Mouse (Mus musculus): ENCODE measurements at regions not wholly inside any gene's neighbourhood (a gene's known extent, or its start where the extent isn't known, plus 50 kb on each side); places are given as distances from the start of the nearest gene placed in this dataset.
"Not testable (repeated sequence)": the region's sequence is repeated elsewhere in the genome, so short reads cannot be mapped to it uniquely, and the experiment has no call there.

DNA sequence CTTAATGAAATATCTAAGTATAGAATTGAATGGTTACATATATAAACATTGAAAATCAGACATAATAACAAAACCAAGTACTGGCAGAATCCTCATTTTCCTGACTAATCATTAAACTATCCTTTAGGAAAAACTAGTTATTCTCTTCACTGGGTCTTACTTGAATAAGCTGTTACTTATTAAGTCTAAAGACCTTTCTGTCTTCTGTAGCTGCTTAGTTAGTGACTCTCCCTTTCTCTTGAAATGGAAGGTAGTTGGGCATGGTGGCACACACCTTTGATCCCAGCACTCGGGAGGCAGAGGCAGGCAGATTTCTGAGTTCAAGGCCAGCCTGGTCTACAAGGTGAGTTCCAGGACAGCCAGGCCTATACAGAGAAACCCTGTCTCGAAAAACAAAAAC is 135.9 kb upstream of the Abcb5 start:
- H3K79me2 ChIP-seq (replicated peaks; ENCODE audit: control insufficient read depth, insufficient read depth, low read length); H3K4me1 ChIP-seq (ENCODE audit: control insufficient read depth, insufficient read depth, low read length); H3K9ac ChIP-seq (ENCODE audit: low read depth, low read length); intact Hi-C loops (cut with DNase I); H3K4me3 ChIP-seq; H3K27ac ChIP-seq; DNase-seq; H3K27me3 ChIP-seq (ENCODE audit: control insufficient read depth, insufficient read depth, low read length): not testable (repeated sequence)
- peaks cover 10% of the 10 kb centered on the region for H3K36me3 ChIP-seq (ENCODE audit: control insufficient read depth, insufficient read depth, low read length)
- 84% methylated on average over 2 of the region's 2 CpGs for WGBS

DNA sequence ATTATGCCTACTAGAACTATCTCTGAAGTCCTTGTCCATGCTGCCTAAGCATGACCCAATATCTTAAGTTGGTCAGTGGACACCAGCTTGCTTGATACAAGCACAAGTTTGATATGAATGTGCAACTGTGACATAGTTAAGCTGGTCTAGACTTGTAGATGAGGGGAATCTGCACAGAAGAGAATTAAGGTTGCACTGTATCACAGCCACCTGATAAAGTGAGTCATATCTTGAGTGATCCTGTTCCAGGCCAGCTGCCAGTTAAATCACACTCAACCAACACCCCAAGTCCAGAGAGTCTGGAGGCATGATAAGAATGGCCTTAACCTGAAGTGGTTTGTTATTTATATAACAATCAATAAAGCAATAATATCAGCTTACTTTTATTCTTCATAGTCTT is 133.5 kb upstream of the Abcb5 start:
- Histone ChIP-seq H3K27me3 (ENCODE audit: control insufficient read depth, insufficient read depth, low read length) (no peaks in the 10 kb centered on the region), H3K4me1 (ENCODE audit: control insufficient read depth, insufficient read depth, low read length) (no peaks in the 10 kb centered on the region; the same call in 1 of the 2 replicates), H3K36me3 (ENCODE audit: control insufficient read depth, insufficient read depth, low read length) (peaks cover 10% of the 10 kb centered on the region), H3K9ac (ENCODE audit: low read depth, low read length) (no peak overlapping the region), H3K79me2 (replicated peaks; ENCODE audit: control insufficient read depth, insufficient read depth, low read length) (no peaks in the 10 kb centered on the region), H3K4me3 (no peak overlapping the region), H3K27ac (peak overlapping the region; percentile 7; the same call in 1 of the 2 replicates)
- TF ChIP-seq POLR2A (IDR thresholded peaks at IDR 0.05; ENCODE audit: insufficient read depth, low read depth, low read length) (no peak), EP300 (IDR thresholded peaks at IDR 0.05; ENCODE audit: insufficient read depth, low read depth, low read length) (no peak), CTCF (IDR thresholded peaks at IDR 0.05) (no peak)
- intact Hi-C loops (cut with DNase I): no loop called here
- DNase-seq: peak in 1 of 2 experiments; percentile 46

DNA sequence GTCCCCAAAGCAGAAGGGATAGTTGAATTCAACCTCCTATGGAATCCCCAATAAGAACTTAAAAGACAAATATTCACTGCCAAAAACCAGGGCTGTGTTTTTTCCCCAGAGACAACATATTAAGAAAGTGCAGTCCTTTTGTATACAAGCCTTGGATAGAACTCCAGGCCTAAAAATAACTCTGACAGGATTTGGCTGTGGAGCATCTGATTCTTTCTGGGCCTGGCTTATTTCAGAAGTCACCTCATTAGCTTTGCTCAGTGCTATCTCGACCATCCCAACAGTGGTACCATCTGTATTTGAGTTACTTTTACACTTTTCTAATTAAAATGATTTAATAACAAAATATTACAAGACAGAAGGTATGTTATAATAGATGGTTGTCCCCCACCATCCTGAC is 131.6 kb upstream of the Abcb5 start:
- no peaks in the 10 kb centered on the region; the same call in 1 of the 2 replicates for H3K4me1 ChIP-seq (ENCODE audit: control insufficient read depth, insufficient read depth, low read length)
- no peaks in the 10 kb centered on the region for H3K27me3 ChIP-seq (ENCODE audit: control insufficient read depth, insufficient read depth, low read length)
- TF ChIP-seq EP300 (IDR thresholded peaks at IDR 0.05; ENCODE audit: insufficient read depth, low read depth, low read length) (no peak), POLR2A (IDR thresholded peaks at IDR 0.05; ENCODE audit: insufficient read depth, low read depth, low read length) (no peak), CTCF (IDR thresholded peaks at IDR 0.05) (no peak)
- H3K4me3 ChIP-seq: no peak overlapping the region
- intact Hi-C loops (cut with DNase I): no loop called here
- DNase-seq: no peak
- peak overlapping the region; percentile 48 for H3K27ac ChIP-seq
- H3K36me3 ChIP-seq (ENCODE audit: control insufficient read depth, insufficient read depth, low read length): peaks cover 14% of the 10 kb centered on the region
- no peaks in the 10 kb centered on the region for H3K79me2 ChIP-seq (replicated peaks; ENCODE audit: control insufficient read depth, insufficient read depth, low read length)
- WGBS: 10% methylated on average over 1 of the region's 1 CpGs
- H3K9ac ChIP-seq (ENCODE audit: low read depth, low read length): no peak overlapping the region

DNA sequence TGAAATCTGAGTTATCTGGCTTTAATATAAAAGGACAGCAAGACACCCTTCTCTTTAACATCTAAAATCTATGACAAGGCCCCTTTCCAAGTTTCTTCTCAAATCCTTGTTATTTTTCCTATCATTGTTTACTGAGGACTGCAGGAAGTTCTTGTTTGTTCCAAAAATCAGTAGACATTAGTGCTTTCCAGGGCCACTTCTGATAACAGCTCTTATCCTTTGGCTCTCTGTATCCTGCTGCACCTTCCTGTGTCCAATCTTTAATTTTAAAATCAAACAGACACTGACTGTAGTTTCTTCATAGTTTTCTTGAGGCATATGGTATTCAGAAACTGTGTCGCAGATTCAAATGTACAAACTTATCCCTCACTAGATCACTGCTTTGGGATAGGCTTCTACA is 128.1 kb upstream of the Abcb5 start:
- DNase-seq: no peak
- Histone ChIP-seq H3K27ac (no peak overlapping the region), H3K4me1 (ENCODE audit: control insufficient read depth, insufficient read depth, low read length) (no peaks in the 10 kb centered on the region; the same call in 1 of the 2 replicates), H3K4me3 (no peak overlapping the region), H3K27me3 (ENCODE audit: control insufficient read depth, insufficient read depth, low read length) (no peaks in the 10 kb centered on the region), H3K36me3 (ENCODE audit: control insufficient read depth, insufficient read depth, low read length) (peaks cover 10% of the 10 kb centered on the region), H3K9ac (ENCODE audit: low read depth, low read length) (no peak overlapping the region), H3K79me2 (replicated peaks; ENCODE audit: control insufficient read depth, insufficient read depth, low read length) (no peaks in the 10 kb centered on the region)
- intact Hi-C loops (cut with DNase I): no loop called here
- 62% methylated on average over 1 of the region's 1 CpGs for WGBS
- TF ChIP-seq EP300 (IDR thresholded peaks at IDR 0.05; ENCODE audit: insufficient read depth, low read depth, low read length): no peak
- TF ChIP-seq POLR2A (IDR thresholded peaks at IDR 0.05; ENCODE audit: insufficient read depth, low read depth, low read length): no peak
- TF ChIP-seq CTCF (IDR thresholded peaks at IDR 0.05): no peak

DNA sequence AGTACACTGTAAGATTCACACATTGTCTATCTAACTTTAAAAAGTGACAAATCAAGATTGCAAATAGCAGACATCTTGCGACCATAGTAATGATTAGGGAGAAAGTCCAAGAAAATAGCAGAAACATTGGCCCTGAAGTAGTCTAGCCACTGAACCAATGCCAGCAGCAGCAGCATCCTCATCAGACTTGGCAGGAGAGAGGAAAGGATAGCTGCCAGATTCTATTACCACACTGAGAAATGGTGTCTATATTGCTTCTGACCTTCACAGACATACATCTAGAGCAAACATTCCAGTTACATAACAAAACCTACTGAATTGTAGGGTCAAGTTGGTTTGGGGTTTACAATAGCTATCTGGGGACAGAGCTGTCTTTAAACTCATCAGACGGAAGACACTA is 127.2 kb upstream of the Abcb5 start:
- no peak overlapping the region for H3K27ac ChIP-seq
- no peak overlapping the region for H3K4me3 ChIP-seq
- no peak overlapping the region for H3K9ac ChIP-seq (ENCODE audit: low read depth, low read length)
- TF ChIP-seq CTCF (IDR thresholded peaks at IDR 0.05): no peak
- TF ChIP-seq POLR2A (IDR thresholded peaks at IDR 0.05; ENCODE audit: insufficient read depth, low read depth, low read length): no peak
- no peak for TF ChIP-seq EP300 (IDR thresholded peaks at IDR 0.05; ENCODE audit: insufficient read depth, low read depth, low read length)
- intact Hi-C loops (cut with DNase I): no loop called here
- H3K27me3 ChIP-seq (ENCODE audit: control insufficient read depth, insufficient read depth, low read length): no peaks in the 10 kb centered on the region
- no peaks in the 10 kb centered on the region for H3K79me2 ChIP-seq (replicated peaks; ENCODE audit: control insufficient read depth, insufficient read depth, low read length)
- WGBS: 76% methylated on average over 2 of the region's 2 CpGs
- H3K4me1 ChIP-seq (ENCODE audit: control insufficient read depth, insufficient read depth, low read length): no peaks in the 10 kb centered on the region
- DNase-seq: no peak
- H3K36me3 ChIP-seq (ENCODE audit: control insufficient read depth, insufficient read depth, low read length): peaks cover 7% of the 10 kb centered on the region; the same call in 1 of the 2 replicates

DNA sequence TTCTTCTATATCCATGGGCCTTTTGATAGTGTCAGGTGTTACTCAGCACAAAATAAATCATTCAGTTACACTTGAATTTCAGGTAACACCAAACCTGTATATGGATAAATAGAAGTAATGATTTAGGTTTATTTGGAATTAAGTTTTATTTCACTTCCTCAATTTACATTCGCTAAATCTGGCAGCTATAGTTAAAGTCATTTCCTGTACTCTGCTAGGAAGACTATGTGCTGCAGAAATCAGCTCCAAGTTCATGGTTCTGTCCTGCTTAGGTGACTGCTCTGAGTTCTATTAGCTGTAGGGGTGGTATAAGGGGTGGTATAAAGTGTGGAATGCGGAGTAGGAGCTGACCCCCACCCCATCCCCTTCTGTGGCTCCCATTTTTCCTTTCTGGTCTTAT is 123.1 kb upstream of the Abcb5 start:
- TF ChIP-seq POLR2A (IDR thresholded peaks at IDR 0.05; ENCODE audit: insufficient read depth, low read depth, low read length): no peak
- TF ChIP-seq CTCF (IDR thresholded peaks at IDR 0.05): no peak
- TF ChIP-seq EP300 (IDR thresholded peaks at IDR 0.05; ENCODE audit: insufficient read depth, low read depth, low read length): no peak
- intact Hi-C loops (cut with DNase I): no loop called here
- H3K4me1 ChIP-seq (ENCODE audit: control insufficient read depth, insufficient read depth, low read length): no peaks in the 10 kb centered on the region; the same call in 1 of the 2 replicates
- 63% methylated on average over 2 of the region's 2 CpGs for WGBS
- DNase-seq: no peak
- no peak overlapping the region for H3K9ac ChIP-seq (ENCODE audit: low read depth, low read length)
- H3K36me3 ChIP-seq (ENCODE audit: control insufficient read depth, insufficient read depth, low read length): peaks cover under 1% of the 10 kb centered on the region; the same call in 1 of the 2 replicates
- no peak overlapping the region for H3K27ac ChIP-seq
- H3K4me3 ChIP-seq: no peak overlapping the region
- H3K79me2 ChIP-seq (replicated peaks; ENCODE audit: control insufficient read depth, insufficient read depth, low read length): no peaks in the 10 kb centered on the region
- no peaks in the 10 kb centered on the region for H3K27me3 ChIP-seq (ENCODE audit: control insufficient read depth, insufficient read depth, low read length)
